Mouse (Mus musculus) spleen, postnatal 10 days (tissue): Measurements from ENCODE around the gene Spsb1.

Experiments
- DNase-seq, 2 experiments: peaks; one replicate each; pipeline ENCODE4 v3.0.0; 2021 to 2022; ENCODE audit warnings: low spot score in 2 of 2

Gene Spsb1

GRCm38 (mm10) chr4:149954893-149955439 is at the start of gene Spsb1:
TSS of gene Spsb1 (minus strand) at chr4:149955043.
- DNase-seq, result peak; percentile 91 to 97

GRCm38 (mm10) chr4:150003641-150004040 is 48.8 kb upstream of the Spsb1 start:
- no peak for DNase-seq

- no peak for DNase-seq
These were observed 48.3 kb upstream of the Spsb1 start for GRCm38 (mm10) chr4:150003021-150003580.

GRCm38 (mm10) chr4:150002021-150002528 is 47.2 kb upstream of the Spsb1 start:
- DNase-seq, result no peak

- DNase-seq, result peak in 1 of 2 experiments; percentile 42
These were observed 46.5 kb upstream of the Spsb1 start for GRCm38 (mm10) chr4:150001221-150001860.

GRCm38 (mm10) chr4:149999931-150000555 is 45.2 kb upstream of the Spsb1 start:
- no peak for DNase-seq

- DNase-seq, result no peak
These were observed 44.7 kb upstream of the Spsb1 start for GRCm38 (mm10) chr4:149999510-149999900.

- no peak for DNase-seq
These were observed 44.1 kb upstream of the Spsb1 start for GRCm38 (mm10) chr4:149998786-149999509.

- DNase-seq, result no peak
These were observed 43.2 kb upstream of the Spsb1 start for GRCm38 (mm10) chr4:149997999-149998398.

GRCm38 (mm10) chr4:149996440-149996839 is 41.6 kb upstream of the Spsb1 start:
- DNase-seq, result no peak

- DNase-seq, result no peak
These were observed 41.1 kb upstream of the Spsb1 start for GRCm38 (mm10) chr4:149995911-149996310.

- no peak for DNase-seq
These were observed 39.4 kb upstream of the Spsb1 start for GRCm38 (mm10) chr4:149994218-149994617.

- DNase-seq, result no peak
These were observed 37.8 kb upstream of the Spsb1 start for GRCm38 (mm10) chr4:149992670-149993032.

- no peak for DNase-seq
These were observed 37.2 kb upstream of the Spsb1 start for GRCm38 (mm10) chr4:149991755-149992669.

- peak in 1 of 2 experiments; percentile 40 for DNase-seq
These were observed 36.3 kb upstream of the Spsb1 start for GRCm38 (mm10) chr4:149990954-149991633.

GRCm38 (mm10) chr4:149990212-149990953 is 35.5 kb upstream of the Spsb1 start:
- no peak for DNase-seq

GRCm38 (mm10) chr4:149988931-149989556 is 34.2 kb upstream of the Spsb1 start:
- DNase-seq, result peak; percentile 67 to 93

- no peak for DNase-seq
These were observed 33.5 kb upstream of the Spsb1 start for GRCm38 (mm10) chr4:149988301-149988700.
